Mouse (Mus musculus) ES-Bruce4 (cell line): Measurements from ENCODE around the gene Auts2. TPM values are rescaled to one million over a fixed set of nuclear protein-coding genes. Genes with fewer than 3 reads are reported as not detected.

ENCODE experiments used
- H3K27ac ChIP-seq: 2 replicates; pipeline ENCODE4 v1.5.1; 2012; ENCODE audit warnings: low read length, inconsistent platforms; ENCODE audit not compliant: insufficient read depth
- H3K27me3 ChIP-seq: 2 replicates; pipeline ENCODE4 v1.6.1; 2012; ENCODE audit warnings: mild to moderate bottlenecking, low read length, inconsistent platforms; ENCODE audit not compliant: control insufficient read depth, poor library complexity, insufficient read depth, severe bottlenecking
- H3K36me3 ChIP-seq: 2 replicates; pipeline ENCODE4 v1.6.1; 2012; ENCODE audit warnings: inconsistent platforms, mild to moderate bottlenecking, low read length, moderate library complexity; ENCODE audit not compliant: control insufficient read depth, poor library complexity, insufficient read depth, severe bottlenecking
- H3K4me1 ChIP-seq: one replicate; pipeline ENCODE4 v1.8.1; 2011; ENCODE audit warnings: low read length; ENCODE audit not compliant: control insufficient read depth, insufficient read depth
- H3K4me3 ChIP-seq: 2 replicates; pipeline ENCODE4 v1.5.1; 2011; ENCODE audit warnings: low read depth, mild to moderate bottlenecking, low read length
- H3K9ac ChIP-seq: 2 replicates; pipeline ENCODE4 v1.6.1; 2012; ENCODE audit warnings: low read depth, mild to moderate bottlenecking, inconsistent platforms; ENCODE audit not compliant: poor library complexity, severe bottlenecking
- H3K9me3 ChIP-seq: replicated peaks from 2 replicates; pipeline ENCODE4 v1.6.1; 2012; ENCODE audit warnings: mild to moderate bottlenecking, low read length, inconsistent platforms; ENCODE audit not compliant: control insufficient read depth, poor library complexity, insufficient read depth, severe bottlenecking
- CTCF ChIP-seq: IDR thresholded peaks from one replicate; pipeline ENCODE4 v1.8.1; 2011; ENCODE audit warnings: low read depth, low read length
- EP300 ChIP-seq: IDR thresholded peaks from 2 replicates; pipeline ENCODE4 v1.6.1; 2011; ENCODE audit warnings: low read depth, low read length; ENCODE audit not compliant: insufficient read depth
- POLR2A ChIP-seq: IDR thresholded peaks from one replicate; pipeline ENCODE4 v1.8.1; 2011; ENCODE audit warnings: low read length; ENCODE audit not compliant: insufficient read depth
- polyA plus RNA-seq: library from polyadenylated mRNA; stranded (reverse); fragments of >200 nt; gene quantifications from 2 replicates; pipeline ENCODE4 v1.2.4, GENCODE M21; 2011; ENCODE audit warnings: low read depth; ENCODE audit not compliant: missing spikeins, insufficient read depth, insufficient read length

Gene Auts2
- polyA plus RNA-seq, 1 experiment = 23.4 TPM

- no peaks in the 10 kb centered on the region for H3K9me3 ChIP-seq
- no peaks in the 10 kb centered on the region for H3K4me1 ChIP-seq
- no peak overlapping the region for H3K27ac ChIP-seq
- no peaks in the 10 kb centered on the region for H3K27me3 ChIP-seq
- no peak for TF ChIP-seq POLR2A
- TF ChIP-seq EP300 = no peak
- no peak for TF ChIP-seq CTCF
- H3K9ac ChIP-seq = no peak overlapping the region
- H3K36me3 ChIP-seq = no peaks in the 10 kb centered on the region
- no peak overlapping the region for H3K4me3 ChIP-seq
Measured at GRCm38 (mm10) chr5:131826362-131827261, 716.5 kb downstream of the Auts2 start.

GRCm38 (mm10) chr5:131825421-131825820, 717.7 kb downstream of the Auts2 start:
- Histone ChIP-seq H3K9ac (no peak overlapping the region), H3K36me3 (no peaks in the 10 kb centered on the region), H3K4me1 (no peaks in the 10 kb centered on the region), H3K4me3 (no peak overlapping the region), H3K27me3 (no peaks in the 10 kb centered on the region), H3K27ac (no peak overlapping the region), H3K9me3 (no peaks in the 10 kb centered on the region)
- TF ChIP-seq CTCF = no peak
- TF ChIP-seq EP300 = no peak
- TF ChIP-seq POLR2A = no peak

GRCm38 (mm10) chr5:131824197-131824991, 718.8 kb downstream of the Auts2 start:
- H3K9ac ChIP-seq = no peak overlapping the region
- H3K27ac ChIP-seq = no peak overlapping the region
- TF ChIP-seq POLR2A (no peak), CTCF (no peak), EP300 (no peak)
- no peak overlapping the region for H3K4me3 ChIP-seq
- H3K27me3 ChIP-seq = no peaks in the 10 kb centered on the region
- H3K4me1 ChIP-seq = no peaks in the 10 kb centered on the region
- no peaks in the 10 kb centered on the region for H3K36me3 ChIP-seq
- H3K9me3 ChIP-seq = no peaks in the 10 kb centered on the region

- Histone ChIP-seq H3K4me3 (no peak overlapping the region), H3K4me1 (no peaks in the 10 kb centered on the region), H3K27ac (no peak overlapping the region), H3K9me3 (no peaks in the 10 kb centered on the region), H3K27me3 (no peaks in the 10 kb centered on the region), H3K9ac (no peak overlapping the region), H3K36me3 (no peaks in the 10 kb centered on the region)
- no peak for TF ChIP-seq POLR2A
- TF ChIP-seq EP300 = no peak
- no peak for TF ChIP-seq CTCF
Measured at GRCm38 (mm10) chr5:131821461-131821860, 721.7 kb downstream of the Auts2 start.

GRCm38 (mm10) chr5:131819251-131819691, 723.9 kb downstream of the Auts2 start:
- TF ChIP-seq EP300 (no peak), POLR2A (no peak), CTCF (no peak)

More at GRCm38 (mm10) chr5:131819251-131819691, 723.9 kb downstream of the Auts2 start:
- no peaks in the 10 kb centered on the region for H3K27me3 ChIP-seq
- H3K9me3 ChIP-seq = no peaks in the 10 kb centered on the region
- no peaks in the 10 kb centered on the region for H3K4me1 ChIP-seq
- no peak overlapping the region for H3K27ac ChIP-seq
- H3K4me3 ChIP-seq = no peak overlapping the region
- no peak overlapping the region for H3K9ac ChIP-seq
- H3K36me3 ChIP-seq = no peaks in the 10 kb centered on the region
